Mouse (Mus musculus): ENCODE measurements around the gene Wrnip1. TPM values are rescaled to one million over a fixed set of nuclear protein-coding genes. Genes with fewer than 3 reads are reported as not detected.

The Wrnip1 gene
- 20.6 to 46.2 TPM (median 38.9 TPM) in 3 replicates for total RNA-seq (2017)

DNA sequence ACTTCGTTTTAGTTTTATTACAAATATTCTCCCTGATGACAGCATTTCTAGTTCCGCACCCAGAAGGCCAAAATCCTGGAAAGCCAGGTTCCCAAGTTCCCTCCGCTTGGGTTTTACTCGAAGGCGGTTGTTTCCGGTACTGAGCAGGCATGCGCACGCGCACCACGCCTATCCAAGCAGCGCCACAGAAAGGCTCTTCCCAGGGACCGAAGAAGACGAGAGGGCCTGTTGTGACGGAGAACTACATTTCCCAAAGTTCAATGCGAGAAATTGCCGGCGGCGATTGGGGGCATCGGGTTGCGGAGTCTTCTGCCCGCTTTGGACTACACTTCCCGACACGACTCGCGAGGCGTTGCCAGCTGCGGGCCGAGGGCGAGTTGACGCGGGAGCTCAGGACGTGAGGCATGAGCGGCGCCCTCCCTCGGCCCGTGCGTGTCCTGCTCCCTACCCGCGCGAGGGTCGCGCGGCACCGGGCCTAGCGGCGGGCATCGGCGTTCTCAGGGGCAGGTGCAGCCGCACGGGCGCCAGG is at the start of gene Wrnip1:
Gene Wrnip1, plus strand, starts transcription at position 346 of the 529 bp plus-strand sequence.
- ATAC-seq (replicated peaks; ENCODE audit: insufficient number of reproducible peaks, low FRiP score, low TSS enrichment, poor library complexity, severe bottlenecking): peak; percentile 97

DNA sequence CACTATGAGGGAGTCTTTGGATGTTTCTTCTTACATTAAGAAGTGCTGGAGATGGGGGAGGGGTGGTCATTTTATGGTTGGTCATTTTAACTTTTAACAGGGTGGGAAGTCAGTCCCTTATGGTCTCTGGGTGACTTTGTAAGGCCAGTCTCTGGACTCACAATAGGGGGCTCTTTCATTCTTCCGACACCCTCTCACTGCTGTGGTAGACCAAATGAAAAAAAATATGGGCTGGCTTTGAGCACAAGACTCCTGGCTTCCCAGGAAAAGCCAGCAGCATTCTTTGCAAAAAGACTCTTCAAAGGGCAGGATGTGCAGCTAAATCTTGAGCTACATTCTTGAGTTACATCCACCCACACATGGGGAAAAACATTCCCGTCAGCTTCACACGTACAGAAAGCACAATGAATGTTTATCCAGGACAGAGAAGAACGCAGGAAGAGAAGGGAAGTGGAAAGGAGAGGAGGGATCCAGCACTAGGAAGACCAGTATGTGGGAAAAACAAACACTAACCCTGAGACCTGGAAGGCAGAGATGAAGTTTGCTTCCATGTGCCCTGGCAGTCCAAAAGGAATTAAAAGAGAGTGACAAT is 49.7 kb upstream of the Wrnip1 start:
- no peak for ATAC-seq (replicated peaks; ENCODE audit: insufficient number of reproducible peaks, low FRiP score, low TSS enrichment, poor library complexity, severe bottlenecking)

DNA sequence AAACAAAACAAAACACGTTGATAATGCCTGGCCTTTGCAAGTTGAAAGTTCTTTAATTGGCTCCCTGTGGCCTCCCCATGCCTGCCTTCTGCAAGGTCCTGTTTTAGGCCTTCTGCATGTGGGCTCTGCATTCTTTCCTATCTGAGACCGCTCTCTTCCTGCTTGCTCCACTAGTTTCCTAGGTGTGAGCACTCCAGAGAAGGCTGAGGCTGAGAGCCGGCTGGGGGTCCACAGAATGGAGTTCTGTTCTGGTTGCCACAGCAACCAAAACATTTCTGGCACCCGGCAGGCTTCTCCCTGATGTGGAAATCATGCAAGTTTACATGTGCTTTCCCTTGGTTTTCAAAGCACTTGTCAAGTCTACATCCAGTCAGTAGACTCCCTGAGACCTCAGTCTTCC is 42.8 kb upstream of the Wrnip1 start:
- ATAC-seq (replicated peaks; ENCODE audit: insufficient number of reproducible peaks, low FRiP score, low TSS enrichment, poor library complexity, severe bottlenecking): no peak

DNA sequence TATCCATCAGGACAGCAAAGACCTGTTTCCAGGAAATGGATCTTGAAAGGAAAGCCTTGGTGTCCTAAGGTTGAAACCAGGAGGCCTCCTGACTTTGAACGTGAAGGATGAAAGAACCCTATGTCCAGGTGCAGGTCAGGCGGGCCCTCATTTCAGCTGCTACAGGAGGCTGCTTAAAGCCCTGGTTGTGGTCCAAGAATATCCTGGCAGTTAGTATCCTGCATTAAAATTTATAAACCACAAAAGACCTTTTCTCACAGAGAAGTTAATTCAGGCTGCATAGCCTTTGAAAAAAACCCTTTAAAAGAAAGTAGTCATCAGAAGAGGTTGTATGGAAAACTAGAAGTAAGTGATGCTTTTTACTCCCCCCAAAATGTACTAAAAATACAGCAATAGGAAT is 41.0 kb upstream of the Wrnip1 start:
- no peak for ATAC-seq (replicated peaks; ENCODE audit: insufficient number of reproducible peaks, low FRiP score, low TSS enrichment, poor library complexity, severe bottlenecking)

DNA sequence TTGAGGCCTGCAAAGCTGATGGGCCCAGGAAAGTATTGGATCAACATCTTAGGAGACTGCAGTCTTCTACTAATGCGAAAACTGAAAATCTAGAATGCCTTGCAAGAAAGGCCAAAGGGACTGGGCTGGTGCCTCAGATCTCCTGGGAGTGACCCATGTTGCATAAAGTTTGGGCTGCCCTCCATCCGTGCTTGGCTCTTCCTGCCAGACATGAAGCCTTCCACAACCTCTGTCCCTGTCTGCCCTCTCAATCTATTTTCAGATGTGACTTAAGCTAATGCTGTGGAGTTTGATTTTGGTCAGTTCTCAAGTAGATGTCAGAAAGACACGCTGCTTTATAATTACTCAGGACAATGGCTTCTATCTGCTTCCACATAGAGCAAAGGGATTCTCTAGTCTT is 38.7 kb upstream of the Wrnip1 start:
- no peak for ATAC-seq (replicated peaks; ENCODE audit: insufficient number of reproducible peaks, low FRiP score, low TSS enrichment, poor library complexity, severe bottlenecking)

DNA sequence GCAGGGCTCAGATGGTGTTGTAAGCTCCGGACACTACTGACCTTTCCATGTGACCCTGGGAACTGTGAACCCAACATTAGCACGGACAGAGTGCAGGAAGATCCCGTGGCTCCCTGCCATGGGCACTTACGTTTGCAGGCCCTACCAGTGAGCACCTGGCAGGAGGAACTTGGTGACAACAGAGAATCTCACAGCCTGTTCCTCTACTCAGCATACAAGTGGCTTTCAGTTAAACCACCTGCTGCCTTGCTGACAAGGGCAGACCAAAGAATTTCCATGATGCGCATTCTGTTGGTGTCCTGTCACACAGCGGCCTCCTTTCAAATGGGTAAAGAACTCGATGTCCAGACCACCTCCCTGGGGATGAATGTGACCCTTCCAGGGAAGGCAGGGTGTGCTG is 37.4 kb upstream of the Wrnip1 start:
- no peak for ATAC-seq (replicated peaks; ENCODE audit: insufficient number of reproducible peaks, low FRiP score, low TSS enrichment, poor library complexity, severe bottlenecking)

DNA sequence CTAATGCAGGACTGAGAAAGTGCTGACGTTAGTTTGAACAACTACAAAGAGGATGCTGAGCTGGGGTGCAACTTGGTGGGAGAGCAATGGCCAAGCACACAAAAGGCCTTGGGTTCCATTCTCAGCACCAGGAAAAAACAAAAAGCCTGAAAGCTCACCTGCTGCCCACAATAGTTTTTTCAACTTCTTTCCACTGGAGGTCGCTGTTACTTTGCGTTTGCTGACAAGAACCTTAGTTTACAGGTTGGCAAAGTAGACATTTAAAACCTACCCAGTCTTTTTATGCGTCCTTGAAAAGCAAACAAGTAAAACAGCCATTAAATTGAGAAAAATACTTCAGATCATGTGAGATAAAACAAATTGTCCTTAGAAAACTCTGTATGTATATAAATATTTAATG is 33.7 kb upstream of the Wrnip1 start:
- no peak for ATAC-seq (replicated peaks; ENCODE audit: insufficient number of reproducible peaks, low FRiP score, low TSS enrichment, poor library complexity, severe bottlenecking)

DNA sequence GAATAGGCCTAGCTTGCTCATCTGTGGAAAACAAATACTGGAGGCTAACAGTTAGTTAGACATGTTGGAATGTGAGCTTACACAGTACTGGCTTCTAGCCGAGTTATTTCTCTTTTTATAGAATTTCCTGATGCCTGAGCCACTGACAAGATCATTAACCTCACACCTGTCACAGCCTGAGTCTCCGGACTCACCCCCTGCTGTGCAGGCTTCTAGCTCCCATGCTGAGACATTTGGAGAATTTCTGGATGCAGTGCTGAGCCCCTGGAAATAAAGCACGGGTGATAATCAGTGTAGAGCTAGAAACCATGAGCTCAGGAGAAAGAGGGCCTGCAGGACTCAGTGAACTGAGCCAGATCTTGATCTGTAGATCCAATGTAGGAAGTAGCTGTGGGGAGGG is 31.9 kb upstream of the Wrnip1 start:
- no peak for ATAC-seq (replicated peaks; ENCODE audit: insufficient number of reproducible peaks, low FRiP score, low TSS enrichment, poor library complexity, severe bottlenecking)

DNA sequence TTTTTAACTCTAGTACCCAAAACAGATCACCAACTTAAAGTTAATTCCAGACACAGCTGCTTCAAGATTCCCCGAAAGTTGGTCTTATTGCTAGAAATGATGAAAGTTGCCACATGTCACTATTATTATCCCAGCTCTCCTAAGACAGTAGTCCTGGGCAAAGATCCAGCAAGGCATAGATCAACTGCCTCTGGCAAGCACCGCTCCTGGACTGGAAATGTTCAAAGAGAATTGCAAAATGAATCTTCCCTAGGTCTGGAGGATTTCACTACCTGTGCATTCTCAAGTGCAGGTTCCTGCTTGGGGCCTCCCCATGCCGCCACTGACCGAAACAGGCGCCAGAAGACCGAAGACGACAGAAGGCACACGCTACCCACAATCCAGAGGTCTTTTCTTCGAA is 25.9 kb upstream of the Wrnip1 start:
- ATAC-seq (replicated peaks; ENCODE audit: insufficient number of reproducible peaks, low FRiP score, low TSS enrichment, poor library complexity, severe bottlenecking): no peak

DNA sequence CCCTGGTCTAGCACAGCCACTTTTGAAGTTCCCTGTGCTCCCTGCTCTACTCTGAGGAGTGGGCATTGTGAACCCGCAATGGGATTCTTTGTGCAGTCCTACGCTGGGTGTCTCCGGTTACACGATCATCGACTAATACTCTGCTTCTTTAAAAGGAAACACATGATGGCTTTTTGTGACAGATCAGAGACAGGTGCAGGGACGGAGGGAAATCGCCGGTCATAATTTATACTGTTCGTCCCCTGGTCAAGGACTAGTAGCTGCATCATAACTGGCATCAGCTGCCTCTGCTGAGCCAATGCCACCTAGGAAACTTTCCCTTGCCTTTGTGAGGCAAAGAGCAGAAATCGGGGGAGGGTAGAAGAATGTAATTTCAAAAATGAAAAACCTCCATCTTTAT is 25.5 kb upstream of the Wrnip1 start:
- ATAC-seq (replicated peaks; ENCODE audit: insufficient number of reproducible peaks, low FRiP score, low TSS enrichment, poor library complexity, severe bottlenecking): no peak

DNA sequence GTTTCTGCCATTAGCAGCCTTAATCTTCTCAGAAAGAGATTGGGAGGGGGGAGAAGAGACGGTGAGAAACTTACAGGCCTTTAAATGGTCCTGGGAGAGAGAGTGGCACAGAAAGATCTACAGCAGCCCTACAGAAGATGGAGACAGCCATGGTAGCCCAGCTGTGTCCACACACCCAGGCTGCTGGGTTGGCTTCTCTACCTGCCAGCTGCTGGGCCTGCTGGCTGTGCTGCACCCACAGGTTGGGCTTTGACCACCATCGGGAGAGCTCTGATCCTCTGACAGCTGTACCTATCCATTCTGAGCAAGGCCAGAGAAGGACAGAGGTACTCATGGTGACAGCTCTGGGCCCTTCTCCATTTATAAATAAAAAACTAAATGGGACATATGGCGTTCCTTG is 23.0 kb upstream of the Wrnip1 start:
- no peak for ATAC-seq (replicated peaks; ENCODE audit: insufficient number of reproducible peaks, low FRiP score, low TSS enrichment, poor library complexity, severe bottlenecking)

DNA sequence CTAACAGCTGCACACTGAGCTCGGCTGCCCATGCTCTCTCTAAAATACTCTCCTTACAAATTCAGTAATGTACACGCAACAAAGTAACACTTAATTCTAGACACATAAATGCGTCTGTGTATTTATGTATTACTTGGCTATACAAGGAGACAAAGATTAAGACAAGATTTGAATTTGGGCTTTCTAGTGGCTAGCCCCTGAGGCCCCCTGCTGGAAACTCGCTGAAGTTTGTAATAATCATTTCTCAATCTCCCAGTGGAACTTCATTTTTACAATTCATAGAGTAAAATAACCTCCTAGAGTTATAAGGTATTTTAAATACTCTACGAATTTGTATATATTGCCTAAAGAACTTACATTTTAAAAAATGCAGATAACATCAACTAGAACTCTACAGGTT is 18.8 kb upstream of the Wrnip1 start:
- ATAC-seq (replicated peaks; ENCODE audit: insufficient number of reproducible peaks, low FRiP score, low TSS enrichment, poor library complexity, severe bottlenecking): no peak

DNA sequence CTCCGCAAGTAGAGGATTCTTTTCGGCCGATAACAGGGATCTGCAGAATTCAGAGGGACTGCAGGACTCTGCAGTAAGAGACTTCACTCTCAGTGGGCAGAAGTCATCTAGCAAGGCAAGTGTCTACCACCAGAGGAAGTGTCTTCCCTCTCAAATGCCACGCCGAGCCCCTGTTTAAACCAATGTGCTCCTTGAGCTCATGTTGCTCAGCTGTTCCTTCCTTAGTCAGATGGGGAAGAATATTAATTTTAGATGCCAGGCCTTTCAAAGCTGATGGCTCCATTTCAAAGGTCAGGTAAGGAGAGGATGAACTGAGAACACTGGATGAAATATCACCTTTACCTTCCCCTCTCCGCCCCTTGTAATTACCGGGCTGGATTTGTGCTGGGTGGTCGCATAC is 18.0 kb upstream of the Wrnip1 start, which contains the start of gene Mylk4:
Gene Mylk4, minus strand, starts transcription at position 139 of the 400 bp plus-strand sequence.
- ATAC-seq (replicated peaks; ENCODE audit: insufficient number of reproducible peaks, low FRiP score, low TSS enrichment, poor library complexity, severe bottlenecking): no peak

DNA sequence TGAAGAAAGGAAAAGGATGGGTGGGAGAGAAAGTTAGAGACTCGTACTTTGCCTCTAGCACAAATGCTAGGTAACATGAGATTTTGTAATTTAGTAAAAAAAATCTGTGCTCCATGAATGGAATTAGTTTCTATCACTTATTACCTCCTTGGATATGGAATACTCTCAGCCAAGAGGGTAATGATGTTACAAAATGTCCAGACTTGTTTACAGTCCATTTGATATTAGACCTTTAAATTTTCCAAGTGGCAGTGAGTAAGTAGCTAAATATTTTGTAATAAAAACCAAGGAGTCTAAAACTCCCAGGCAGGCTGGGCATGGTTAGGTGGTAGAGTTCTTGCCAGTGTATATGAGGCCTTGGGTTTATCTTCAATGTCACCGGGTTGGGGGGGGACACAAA is 14.3 kb upstream of the Wrnip1 start:
- no peak for ATAC-seq (replicated peaks; ENCODE audit: insufficient number of reproducible peaks, low FRiP score, low TSS enrichment, poor library complexity, severe bottlenecking)

DNA sequence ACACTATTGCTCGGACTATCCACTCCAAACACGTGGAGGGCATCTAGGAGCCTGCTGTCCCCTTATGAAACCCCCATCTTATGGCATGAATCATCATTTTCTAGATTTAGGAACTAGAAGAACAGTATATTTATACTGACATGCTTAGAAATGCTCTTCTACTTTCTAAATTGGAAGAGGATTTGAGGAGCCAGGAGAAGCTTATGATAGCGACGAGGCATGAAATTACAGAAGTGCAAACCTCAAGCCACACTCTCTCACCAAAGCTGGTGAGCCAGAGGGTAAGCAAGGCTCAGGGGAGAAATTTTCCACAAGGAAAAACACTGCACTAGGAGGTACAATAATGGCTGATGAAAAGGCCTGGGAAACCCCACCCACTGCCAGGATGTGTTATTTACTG is 12.1 kb upstream of the Wrnip1 start:
- no peak for ATAC-seq (replicated peaks; ENCODE audit: insufficient number of reproducible peaks, low FRiP score, low TSS enrichment, poor library complexity, severe bottlenecking)

DNA sequence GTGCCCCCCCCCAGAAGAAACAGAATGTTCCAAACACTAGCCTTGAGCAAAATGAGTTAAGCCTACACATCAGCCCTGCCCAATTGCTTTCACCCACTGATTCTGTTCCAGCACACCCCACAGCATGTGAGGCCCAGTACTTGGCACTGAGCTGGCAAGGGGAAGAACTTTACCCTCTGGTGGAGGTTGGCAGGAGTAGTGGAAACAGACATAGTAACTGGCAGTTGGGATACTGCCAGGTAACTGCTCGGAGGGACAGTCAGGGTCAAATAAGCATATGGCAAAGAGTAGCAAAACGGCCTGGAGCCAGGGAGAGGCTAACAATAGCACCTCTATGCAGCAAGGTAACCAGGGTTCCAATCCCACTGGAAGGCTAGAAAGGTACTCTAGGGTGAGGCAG is 7.2 kb upstream of the Wrnip1 start:
- ATAC-seq (replicated peaks; ENCODE audit: insufficient number of reproducible peaks, low FRiP score, low TSS enrichment, poor library complexity, severe bottlenecking): no peak

DNA sequence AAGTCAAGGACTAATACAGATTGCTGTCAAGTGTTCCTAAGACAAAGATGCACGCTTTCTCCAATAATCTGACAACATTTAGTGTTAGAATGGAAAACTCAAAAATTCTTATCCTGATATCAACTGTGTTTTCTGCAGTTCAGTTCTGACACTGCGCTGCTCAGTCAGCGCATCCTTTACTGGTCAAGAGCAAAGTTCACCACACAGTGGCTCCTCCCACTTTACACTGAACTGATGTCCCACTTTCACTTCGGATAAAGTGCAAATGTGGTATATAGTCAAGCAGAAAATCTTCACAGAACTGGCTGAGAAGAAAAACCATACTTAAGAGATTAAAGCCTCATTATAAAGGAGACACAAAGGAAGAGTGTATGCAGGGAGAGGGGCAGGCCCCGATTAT is 6.7 kb upstream of the Wrnip1 start:
- no peak for ATAC-seq (replicated peaks; ENCODE audit: insufficient number of reproducible peaks, low FRiP score, low TSS enrichment, poor library complexity, severe bottlenecking)

DNA sequence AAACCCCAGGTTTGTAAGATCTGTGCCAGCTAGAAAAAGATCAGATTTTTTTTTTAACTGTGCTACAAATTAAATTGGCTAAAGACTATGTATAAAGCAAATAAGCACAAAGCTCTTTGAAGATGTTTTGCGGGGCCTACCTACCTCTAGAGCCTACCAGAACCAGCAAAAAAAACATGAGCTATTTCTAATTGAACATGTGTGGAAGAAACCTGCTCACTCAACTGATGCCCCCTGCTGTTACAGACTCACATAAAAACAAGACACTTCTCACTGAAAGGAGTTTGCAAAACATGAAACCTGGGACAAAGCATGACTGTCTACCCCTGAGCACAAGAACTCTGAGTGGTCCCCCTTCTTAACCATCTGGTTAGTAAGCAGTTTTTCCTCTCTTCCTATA is 4.8 kb upstream of the Wrnip1 start:
- no peak for ATAC-seq (replicated peaks; ENCODE audit: insufficient number of reproducible peaks, low FRiP score, low TSS enrichment, poor library complexity, severe bottlenecking)

DNA sequence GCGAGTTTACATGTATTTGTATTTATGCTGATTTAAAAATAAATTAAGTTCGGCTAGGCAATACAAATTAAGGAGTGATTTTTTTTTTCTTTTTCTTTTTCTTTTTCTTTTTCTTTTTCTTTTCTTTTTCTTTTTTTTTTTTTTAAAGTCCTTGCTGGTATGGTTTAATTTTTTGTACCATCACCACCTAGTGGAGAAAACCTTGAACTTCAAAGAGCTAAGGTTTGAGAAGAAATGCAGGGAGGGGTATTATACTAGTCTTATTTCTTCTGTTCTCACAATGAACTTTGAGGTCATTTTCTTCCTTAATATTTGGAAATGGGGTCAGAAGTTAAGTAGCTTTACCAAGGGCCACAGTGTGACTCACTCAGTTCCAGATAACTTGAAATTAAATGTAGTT is 2.7 kb upstream of the Wrnip1 start:
- no peak for ATAC-seq (replicated peaks; ENCODE audit: insufficient number of reproducible peaks, low FRiP score, low TSS enrichment, poor library complexity, severe bottlenecking)

DNA sequence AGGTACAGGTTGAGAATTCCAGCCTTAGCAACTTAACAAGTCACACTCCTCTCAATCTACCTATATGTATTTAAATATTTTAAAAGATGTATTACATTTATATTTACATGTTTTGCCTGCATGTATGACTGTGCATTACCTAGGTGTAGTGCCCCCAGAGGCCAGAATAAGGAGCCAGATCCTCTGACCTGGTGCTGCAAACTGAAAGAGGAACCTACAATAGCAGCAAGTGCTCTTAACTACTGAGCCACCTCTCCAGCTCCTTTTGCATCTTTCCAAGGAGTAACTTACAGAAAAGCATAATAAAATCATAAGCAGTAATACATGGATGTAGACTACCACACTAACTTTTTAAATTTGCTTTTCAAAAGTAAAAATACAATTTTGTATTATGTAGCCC is 979 bp upstream of the Wrnip1 start:
- no peak; the same call in 1 of the 2 replicates for ATAC-seq (replicated peaks; ENCODE audit: insufficient number of reproducible peaks, low FRiP score, low TSS enrichment, poor library complexity, severe bottlenecking)

Data from monocyte, adult 5-6 weeks (primary cell).